Mouse (Mus musculus) liver, adult (tissue): ENCODE measurements around the gene Alppl2.

Experiments
- GATA4 ChIP-seq: IDR thresholded peaks from 2 replicates; pipeline ENCODE4 v1.6.1; 2014; ENCODE audit warnings: mild to moderate bottlenecking, low read length; ENCODE audit not compliant: insufficient replicate concordance

Alppl2 gene

GRCm38 (mm10) chr1:87073776-87074175 lies 16.0 kb downstream of the Alppl2 start:
- no peak for TF ChIP-seq GATA4

GRCm38 (mm10) chr1:87070720-87071119 lies 19.0 kb downstream of the Alppl2 start:
- no peak for TF ChIP-seq GATA4

- no peak for TF ChIP-seq GATA4
Observed at GRCm38 (mm10) chr1:87060913-87061312, 28.8 kb downstream of the Alppl2 start.

- TF ChIP-seq GATA4: no peak
Observed at GRCm38 (mm10) chr1:87059042-87059665, 30.6 kb downstream of the Alppl2 start.

- TF ChIP-seq GATA4: no peak
Observed at GRCm38 (mm10) chr1:87057075-87057474, 32.7 kb downstream of the Alppl2 start.

GRCm38 (mm10) chr1:87051369-87051768 lies 38.4 kb downstream of the Alppl2 start:
- TF ChIP-seq GATA4: no peak

GRCm38 (mm10) chr1:87050700-87051099 lies 39.0 kb downstream of the Alppl2 start:
- no peak for TF ChIP-seq GATA4

GRCm38 (mm10) chr1:87050072-87050471 lies 39.7 kb downstream of the Alppl2 start:
- no peak for TF ChIP-seq GATA4

GRCm38 (mm10) chr1:87041814-87042438 lies 47.8 kb downstream of the Alppl2 start:
- TF ChIP-seq GATA4: no peak

- no peak for TF ChIP-seq GATA4
Observed at GRCm38 (mm10) chr1:87041119-87041518, 48.6 kb downstream of the Alppl2 start.

- TF ChIP-seq GATA4: no peak
Observed at GRCm38 (mm10) chr1:87038477-87039070, 51.2 kb downstream of the Alppl2 start.
